Mouse (Mus musculus) Muller cell, postnatal 12 days (primary cell): ENCODE measurements around the gene Atp6v1b1.

Source experiments
- DNase-seq: peaks from one replicate; pipeline ENCODE4 v3.0.0-alpha.2; 2015; ENCODE audit errors: inconsistent ontology term

Atp6v1b1 gene

DNA sequence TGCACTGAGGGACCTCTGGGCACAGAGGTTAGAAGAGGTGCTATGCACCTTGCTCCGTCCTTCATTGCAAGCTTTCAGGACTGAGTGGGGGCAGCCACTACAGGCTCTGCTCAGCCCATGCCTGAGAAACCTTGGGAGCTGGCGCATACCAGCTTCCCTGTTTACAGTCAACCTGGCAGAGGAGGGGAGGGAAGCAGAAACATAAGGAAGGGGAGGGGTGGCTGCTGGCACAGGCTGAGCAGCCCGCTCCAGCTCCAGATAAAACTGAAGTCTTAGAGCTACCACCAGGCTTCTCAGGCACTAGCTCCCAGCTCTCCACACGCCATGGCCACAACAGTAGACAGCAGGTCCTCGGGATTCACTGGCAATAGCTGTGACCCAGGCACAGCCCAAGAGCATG is at the start of gene Atp6v1b1:
Gene Atp6v1b1, plus strand, starts transcription at position 230 of the 400 bp plus-strand sequence.
- no peak for DNase-seq

DNA sequence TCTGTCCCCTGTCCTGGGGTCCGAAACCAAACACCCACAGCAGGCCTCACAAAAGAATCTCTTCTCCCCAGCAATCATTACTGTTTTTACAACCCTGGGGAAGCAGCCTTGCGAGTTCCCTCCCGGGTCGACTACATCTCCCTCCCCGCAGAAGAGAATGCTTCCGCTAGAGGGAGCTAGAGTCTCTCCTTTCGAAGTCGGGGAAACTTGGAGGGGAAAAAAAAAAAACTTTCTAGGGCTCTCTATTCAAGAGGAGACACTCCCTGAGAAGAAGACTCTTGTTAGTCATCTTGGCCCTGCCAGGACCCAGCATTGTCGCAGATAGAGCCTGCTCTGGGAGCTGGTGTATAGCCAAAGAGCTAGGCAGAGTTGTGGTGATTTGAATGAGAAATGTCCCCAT is 49.0 kb upstream of the Atp6v1b1 start:
- DNase-seq: peak; percentile 66

DNA sequence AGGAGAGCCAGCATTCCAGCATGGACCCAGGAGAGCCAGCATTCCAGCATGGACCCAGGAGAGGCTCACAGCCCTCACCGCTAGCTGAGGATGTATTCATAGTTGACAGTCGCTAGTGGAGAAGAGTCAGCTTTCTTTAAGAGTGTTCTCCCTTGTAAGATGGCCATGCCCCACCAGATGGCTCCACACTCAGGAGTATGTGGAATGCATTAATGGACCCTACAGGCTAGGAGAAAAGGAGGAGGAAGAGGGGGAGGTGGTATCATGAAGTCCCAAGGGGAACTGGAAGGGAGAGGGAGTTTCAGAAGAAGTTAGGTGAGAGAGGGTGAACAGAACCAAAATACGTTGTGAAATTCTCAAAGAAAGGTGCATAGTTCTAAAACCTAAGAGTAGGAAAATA is 47.1 kb upstream of the Atp6v1b1 start:
- no peak for DNase-seq

DNA sequence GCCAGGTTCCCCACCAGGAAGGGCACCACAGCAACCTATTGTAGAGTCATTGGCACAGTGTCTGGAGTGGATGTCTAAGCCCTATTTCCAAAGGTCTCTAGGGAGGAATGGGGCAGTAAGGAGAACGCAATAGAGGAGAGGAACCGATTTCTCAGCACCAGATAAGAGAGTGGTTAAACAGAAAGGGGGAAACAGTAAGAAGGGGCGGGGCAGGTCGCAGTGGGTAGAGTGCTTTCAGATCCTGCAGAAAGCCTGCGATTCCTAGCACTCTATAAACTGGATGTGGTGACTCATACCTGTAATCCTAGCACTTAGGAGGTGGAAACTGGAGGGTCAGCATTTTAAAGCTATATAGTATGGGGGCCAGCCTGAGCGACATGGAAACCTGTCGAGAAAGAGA is 46.1 kb upstream of the Atp6v1b1 start:
- no peak for DNase-seq

DNA sequence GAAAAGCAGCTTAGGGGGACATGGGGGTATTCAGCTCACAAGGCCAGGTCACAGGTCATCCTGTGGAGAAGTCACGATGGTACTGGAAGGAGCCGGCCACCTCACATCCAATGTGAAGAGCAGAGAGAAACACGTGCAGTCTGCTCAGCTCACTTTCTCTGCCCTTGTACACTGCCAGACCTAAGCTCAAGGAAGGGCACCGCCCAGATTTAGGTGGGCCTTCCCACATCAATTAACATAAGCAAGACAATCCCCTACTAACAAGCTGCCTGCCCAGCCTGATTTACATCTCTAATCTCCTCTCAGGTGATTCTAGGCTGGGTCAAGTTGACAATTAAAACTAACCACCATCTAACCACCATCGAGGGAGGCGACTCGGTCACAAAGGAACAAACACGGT is 44.9 kb upstream of the Atp6v1b1 start:
- no peak for DNase-seq

DNA sequence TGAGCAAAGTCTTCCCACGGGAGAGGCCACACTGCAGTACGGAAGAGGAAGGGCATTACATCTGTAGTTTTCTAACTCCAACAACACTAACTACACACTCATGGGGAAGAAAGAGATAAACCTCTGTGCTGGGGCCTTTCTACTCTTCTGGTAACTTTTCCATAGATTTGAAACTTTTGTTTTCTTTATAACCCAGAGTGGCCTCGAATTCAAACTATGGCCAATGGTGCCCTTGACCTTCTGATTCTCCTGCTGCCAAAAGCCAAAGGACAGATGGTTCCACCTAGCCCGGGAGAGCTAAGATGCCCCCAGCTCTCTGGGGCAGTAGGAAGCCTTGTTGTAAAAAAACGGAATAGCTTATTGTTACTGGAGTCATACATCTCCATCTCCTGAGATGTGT is 42.8 kb upstream of the Atp6v1b1 start:
- no peak for DNase-seq

DNA sequence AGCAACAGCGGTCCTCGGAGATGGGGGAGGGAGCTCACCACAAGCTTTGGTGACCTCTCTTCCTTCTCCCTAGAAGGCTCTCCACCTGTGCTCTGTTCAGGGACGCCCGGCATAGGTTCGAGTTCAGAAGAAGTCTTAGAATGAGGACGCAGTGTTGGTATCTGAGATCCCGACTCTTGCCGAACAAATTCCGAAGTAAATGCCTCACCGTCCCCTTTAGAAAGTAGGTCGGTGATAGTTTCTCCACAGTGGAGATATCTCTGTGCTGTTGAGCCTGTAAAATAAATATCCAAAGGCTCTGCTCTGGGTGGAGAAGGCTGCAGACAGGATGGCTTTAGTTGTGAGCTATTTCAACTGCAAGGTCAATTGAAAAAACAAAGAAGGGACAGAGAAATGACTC is 41.8 kb upstream of the Atp6v1b1 start:
- no peak for DNase-seq

DNA sequence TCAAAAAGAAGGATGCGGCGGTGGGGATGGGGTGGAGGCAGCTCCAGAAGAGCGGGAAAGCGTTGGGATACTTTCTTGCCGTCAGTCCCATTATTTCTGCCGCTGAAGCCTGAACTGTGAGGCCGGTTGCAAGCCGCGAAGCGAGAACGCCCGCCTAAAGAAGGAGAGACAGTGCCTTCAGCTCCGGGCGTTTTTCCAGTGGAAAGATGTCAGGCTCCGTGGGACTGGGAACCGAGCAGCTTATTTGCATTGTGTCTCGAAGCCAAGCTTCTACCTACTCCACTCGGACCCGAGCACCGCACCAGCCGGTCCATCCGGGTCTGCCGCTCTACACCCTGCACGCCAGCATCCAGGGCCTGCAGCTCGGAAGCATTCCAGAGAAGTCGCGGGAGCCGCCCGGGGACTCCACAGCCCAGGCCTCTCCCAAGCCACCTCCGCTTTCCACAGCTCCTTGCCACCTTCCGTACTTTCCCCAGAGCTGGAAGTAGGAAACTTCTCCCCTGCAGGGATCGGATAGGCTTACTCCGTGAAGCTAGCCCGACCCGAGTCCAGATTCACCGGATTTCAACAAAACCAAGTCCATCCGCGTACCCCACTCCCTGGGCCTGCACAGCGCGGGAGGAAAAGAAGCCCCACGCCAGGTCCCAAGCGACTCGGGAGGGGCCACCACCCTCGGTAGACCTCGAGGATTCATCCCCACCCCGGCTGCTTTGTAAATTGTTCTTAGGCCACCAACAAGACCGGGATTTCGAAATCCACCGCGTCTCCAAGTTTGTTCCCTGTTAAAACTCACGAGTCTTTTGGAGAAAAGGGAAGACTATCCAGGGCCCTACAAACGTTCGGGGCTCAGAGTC is 40.4 kb upstream of the Atp6v1b1 start:
- peak; percentile 42 for DNase-seq

DNA sequence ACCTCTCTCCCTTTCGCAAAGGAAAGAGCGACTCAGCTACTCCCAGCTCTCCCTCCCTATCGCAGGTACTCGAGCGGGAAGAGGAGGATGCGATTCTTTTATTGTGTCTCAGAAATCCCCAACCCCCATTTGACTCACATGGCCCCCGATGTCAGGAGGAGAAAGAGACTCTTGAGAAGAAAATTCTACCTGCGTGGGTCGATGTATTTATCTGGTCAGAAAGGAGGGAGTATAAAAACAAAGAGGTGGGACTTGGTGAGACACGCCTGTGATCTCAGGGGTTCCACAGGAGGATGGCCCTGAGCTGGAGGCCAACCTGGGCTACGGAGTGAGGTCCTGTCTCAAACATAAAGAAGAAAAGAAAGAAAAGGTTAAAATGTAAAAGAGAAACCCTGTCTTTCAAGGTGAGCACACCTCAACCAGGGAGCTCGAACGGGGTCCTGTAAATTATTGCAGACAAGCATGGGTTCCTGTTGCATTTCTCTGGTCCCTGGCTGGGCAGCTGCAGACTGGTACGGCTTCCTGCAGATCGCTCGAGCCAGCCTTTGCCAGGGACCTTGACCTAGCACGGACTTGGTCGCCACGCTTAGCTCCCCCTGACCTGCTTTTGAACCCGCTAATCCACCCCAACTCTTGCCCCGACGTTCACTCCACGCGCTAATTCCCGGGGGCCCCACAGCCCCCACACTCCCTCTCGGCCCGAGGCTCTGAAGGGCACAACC is 39.6 kb upstream of the Atp6v1b1 start:
- no peak for DNase-seq

DNA sequence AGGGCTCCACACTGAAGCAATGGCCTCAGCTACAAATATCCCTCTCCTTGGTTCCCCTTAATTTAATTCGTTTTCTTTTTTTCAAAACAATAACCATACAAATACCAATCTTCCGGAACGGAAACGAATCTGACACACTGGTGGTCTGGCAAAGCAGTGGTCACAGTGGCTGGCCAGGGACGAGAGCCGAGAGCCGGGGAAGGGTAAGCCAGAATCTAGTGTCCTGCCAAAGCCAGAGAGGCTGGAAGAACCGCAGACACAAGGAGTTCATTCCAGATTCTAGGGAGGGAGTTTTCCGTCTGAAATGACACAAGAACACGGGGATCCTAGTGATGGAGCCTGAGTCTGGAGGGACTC is 39.1 kb upstream of the Atp6v1b1 start:
- DNase-seq: no peak

DNA sequence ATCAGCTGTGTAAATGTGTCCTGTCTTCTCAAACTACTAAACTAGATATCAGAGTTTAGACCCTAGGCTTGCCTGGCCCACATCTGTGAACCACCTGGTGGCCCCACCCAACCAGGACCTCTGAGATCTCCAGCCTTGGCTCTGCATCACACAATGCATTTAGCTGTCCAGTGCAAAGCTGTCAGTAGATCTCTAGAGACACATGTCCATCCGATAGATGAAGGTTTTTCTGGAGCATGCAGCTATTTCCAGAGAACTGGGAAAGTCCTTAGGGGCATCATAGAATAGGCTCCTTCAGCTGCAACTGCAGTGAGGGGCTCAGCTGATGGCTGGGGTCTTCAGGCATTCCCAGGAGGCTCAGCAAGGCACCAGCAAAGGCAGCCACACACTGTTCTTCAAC is 38.5 kb upstream of the Atp6v1b1 start:
- DNase-seq: no peak

DNA sequence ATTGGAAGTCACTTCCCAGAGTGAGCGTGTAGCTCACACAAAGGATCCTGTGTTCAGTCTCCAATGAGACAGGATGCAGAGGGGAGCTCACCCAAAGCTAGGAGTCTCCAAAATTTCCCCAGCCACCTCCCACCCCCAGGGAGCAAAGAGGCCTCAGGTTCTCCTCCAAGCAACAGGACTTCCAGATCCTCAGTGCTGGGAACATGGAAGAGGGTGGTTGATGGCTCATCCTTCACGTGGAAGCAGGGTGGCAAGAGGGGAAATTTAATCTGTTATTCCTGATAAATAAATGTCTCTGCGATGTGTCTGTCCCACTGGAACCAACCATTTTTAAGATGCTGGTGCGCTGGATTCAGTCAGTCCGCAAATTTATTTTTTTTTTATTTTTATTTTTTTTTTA is 38.1 kb upstream of the Atp6v1b1 start:
- DNase-seq: no peak

DNA sequence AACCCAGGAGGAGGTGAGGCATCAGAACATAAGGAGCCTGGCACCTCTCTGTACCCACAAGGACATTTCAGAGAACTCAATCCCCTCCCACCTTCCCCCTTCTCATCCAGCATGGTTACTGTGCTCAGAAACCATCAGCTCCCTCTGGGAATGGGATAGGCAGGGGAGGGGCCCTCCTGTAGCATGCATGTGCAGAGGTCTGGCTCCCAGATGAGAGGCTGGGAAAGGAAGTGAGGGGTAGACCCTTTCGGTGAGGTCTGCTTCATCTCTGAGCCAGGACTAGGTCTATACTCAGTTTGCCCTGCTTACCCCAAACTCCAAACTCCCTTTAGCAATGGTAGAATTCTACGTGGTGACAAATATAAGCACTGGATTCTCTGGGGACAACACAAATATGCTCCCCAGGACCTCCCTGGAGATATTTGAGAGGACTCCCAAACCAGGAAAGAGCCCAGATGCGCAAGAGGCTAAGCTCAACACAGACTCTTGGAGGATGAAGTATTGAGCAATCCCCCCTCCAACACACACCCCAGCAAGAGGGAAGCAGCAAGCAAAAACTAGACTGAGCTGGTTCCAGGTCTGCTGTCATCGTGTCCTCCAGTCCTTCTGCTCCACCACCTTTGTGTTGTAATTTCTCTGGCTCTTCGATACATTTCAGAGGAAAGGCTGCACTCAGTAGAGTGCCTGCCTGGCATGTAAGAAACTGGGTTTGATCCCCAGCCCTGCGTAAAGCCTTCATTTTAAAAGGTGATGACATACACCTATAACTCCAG is 34.9 kb upstream of the Atp6v1b1 start:
- no peak for DNase-seq

DNA sequence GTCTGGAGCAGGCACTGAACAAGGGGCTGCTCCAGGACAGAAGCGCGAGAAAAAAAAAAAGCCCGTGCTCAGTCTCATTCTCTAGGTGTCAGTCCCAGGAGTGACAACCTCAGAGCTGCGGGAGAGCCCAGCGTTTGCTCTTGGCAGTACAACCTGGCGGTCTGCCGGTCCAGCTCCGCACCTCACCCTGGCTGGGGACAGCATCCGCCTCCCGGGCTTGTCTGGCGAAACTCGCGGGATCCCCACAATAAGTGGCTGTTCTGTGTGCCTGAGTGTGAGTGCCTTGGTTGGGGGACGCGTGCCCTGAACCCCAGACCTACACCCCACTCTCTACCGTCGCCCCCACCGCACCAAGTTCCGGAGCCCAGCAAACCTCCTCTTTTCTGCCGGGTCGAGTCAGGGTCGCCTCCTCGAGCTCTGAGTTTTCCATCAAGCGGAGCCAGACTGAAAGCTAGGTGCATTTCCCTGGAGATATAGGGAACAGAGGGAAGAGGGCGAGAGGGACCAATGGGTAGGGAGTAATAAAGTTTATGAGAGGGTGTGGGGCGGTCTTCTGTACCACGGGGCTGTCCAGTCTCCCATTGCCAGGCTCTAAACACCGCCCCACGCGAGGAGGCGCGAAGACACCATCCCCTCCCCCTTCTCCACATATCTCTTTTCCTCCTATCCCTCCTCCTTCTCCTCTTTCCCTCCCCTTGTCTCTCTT is 32.3 kb upstream of the Atp6v1b1 start:
- DNase-seq: no peak

DNA sequence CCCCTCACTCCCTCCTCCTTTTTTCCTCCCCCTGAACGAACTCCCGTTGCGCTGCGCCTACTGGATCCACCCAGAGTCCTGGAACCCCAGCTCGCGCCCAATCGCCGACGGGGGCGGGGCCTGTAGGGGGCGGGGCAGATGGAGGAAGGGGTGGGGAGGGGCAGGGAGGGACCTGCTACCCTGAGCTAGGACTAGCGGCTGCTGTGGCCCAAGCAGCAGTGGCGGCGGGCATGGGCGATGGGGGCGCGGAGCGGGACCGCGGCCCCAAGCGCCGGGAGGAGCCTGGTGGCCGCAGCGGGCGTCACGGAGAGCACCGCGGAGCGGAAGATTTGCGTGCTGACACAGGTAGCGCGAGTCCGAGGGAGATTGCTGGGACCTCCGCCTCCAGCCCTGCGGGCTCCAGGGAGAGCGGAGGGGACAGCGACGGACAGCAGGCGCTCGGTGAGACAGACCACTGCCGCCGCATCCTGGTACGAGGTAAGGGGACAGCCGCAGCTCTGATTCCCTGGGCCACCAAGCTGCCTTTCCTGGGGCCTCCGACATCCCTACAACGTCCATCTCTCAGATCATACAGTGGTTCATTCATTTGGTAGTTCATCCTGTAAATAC is 31.6 kb upstream of the Atp6v1b1 start, which contains the start of gene Vax2:
Gene Vax2, plus strand, starts transcription at position 198 of the 609 bp plus-strand sequence.
- peak; percentile 98 for DNase-seq

DNA sequence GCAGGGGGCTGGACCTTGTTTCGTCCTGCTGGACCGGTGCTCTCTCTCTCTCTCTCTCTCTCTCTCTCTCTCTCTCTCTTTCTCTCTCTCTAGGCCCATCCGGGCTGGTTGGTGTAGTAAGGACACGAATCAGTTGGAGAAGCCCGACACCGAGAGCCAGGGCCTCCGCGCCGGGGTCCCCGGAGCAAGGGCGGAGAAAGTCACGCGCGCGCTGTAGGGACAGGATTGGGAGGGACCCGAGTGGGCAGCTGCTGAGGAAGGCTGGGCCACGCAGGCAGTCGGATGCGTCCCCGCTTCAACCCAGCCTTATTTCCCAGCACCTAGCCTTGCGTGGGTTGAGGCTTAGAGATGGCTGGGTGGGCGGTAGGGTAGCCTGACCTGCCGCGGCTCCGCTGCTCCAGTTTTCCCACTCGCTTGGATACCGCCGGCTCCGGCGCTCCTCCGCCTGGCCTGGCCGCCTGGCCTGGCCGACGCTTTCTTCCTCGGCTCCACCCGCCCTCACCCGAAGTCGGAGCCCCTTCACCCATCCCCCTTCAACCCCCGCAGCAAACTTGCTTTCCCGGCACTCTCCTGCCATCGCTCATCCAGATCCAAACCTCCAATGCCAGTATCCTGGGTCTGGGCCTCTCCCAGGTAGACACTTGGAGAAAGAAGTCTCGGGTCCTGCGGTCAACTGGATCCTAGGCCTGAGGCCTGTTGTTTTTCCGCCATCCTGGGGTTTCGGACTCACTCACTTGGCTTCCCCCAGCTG is 30.9 kb upstream of the Atp6v1b1 start:
- no peak for DNase-seq

DNA sequence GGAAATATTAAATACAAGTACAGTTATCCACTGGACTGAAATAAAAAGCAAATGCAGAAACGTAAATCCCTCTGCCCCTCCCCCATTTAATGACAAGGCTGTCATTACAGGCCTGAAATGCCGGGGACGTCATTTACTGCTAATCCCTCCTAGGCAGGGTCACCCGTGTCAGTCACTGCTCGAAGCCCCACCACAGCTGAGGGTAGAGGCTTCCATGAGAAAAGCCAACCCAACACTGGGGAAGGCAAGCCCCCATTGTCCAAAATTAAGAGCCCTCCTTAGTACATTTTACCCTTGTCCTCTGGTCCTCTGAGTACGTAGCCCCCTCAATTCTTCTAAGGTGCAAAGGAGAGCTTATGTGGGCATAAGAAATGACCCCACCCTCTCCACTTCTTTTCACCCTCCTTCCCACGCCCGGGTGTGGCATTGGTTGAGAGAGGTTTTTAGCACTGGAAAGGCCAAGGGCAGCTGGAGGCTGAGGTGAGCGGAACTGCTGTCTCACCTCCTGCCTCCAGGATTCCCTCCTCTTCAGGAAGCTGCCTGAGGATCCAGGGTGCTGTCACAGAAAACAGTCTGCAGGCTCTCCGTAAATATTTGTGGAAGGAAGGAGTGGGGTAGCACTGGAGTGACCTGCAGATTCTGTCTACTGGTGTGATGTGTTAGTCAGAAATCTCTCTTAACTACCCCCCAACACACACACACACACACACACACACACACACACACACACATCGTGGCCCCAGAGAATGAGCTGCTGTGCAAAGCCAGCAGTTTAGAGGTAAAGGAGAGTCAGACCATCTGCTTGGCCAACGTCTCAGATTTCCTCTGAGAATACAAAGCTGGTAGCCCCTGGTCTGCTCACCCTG is 29.3 kb upstream of the Atp6v1b1 start:
- DNase-seq: no peak

DNA sequence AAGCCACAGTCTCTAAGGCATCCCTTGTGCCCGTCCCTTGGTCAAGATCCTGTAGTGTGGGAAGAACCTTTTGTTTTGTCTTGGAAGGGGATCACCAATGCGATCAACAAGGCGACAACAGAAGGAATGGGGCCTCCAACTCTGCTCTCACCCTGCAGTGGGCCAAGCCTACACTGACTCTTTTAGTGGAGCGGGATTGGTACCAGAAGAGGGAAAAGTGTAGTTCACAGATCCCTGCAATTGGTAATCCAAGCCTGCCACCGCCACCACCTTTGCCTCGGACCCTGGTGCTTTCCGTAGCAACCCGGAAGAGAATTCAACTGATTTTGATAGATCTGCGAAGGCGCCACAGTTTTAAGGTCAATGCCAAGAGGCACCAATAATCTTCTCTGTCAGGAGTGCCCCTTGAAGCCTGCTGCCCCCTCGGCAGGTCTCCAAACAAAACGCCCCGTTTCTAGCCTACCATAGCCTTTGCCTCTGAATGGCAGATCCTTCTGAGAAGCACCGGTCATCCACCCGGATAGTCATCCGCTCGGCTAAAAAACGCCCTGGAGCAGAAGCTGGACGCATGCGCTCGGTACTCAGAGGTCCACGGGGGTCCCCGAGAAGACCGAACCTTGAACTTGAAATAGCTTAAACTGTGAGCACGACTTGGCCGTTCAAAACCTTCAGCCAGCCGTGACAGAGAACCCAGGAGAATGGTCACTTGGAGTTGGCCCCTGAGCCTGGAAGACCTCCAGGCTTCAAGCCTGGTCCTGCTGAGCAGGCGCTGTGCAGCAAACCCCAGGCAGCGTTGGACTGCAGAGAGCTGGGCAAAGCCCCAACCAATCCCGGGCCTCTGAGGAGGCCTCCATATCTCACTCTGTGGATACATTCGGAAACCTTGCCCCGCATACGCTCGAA is 28.3 kb upstream of the Atp6v1b1 start:
- peak; percentile 63 for DNase-seq
